Mouse (Mus musculus) cerebellum, adult (tissue): ENCODE data around the gene Filip1l.

Experiments used
- ATAC-seq: cut with Nextera tagmentation; 2 replicates; pipeline ENCODE4 v1.9.2; 2017; ENCODE audit warnings: mild to moderate bottlenecking, moderate library complexity, mixed read lengths; ENCODE audit not compliant: insufficient number of reproducible peaks, low FRiP score, low TSS enrichment

The Filip1l gene

GRCm38 (mm10) chr16:57352751-57353150 is at the start of gene Filip1l:
TSS of gene Filip1l (plus strand) at chr16:57353093.
- ATAC-seq: no peak

- ATAC-seq: no peak
Observed at GRCm38 (mm10) chr16:57303716-57304115, 49.2 kb upstream of the Filip1l start.

GRCm38 (mm10) chr16:57305463-57305862 is 47.4 kb upstream of the Filip1l start:
- no peak for ATAC-seq

GRCm38 (mm10) chr16:57312130-57312529 is 40.8 kb upstream of the Filip1l start:
- ATAC-seq: no peak

- no peak for ATAC-seq
Observed at GRCm38 (mm10) chr16:57313487-57313886, 39.4 kb upstream of the Filip1l start.

GRCm38 (mm10) chr16:57314236-57314635 is 38.7 kb upstream of the Filip1l start:
- ATAC-seq: no peak

GRCm38 (mm10) chr16:57315026-57315425 is 37.9 kb upstream of the Filip1l start:
- no peak for ATAC-seq

- ATAC-seq: no peak
Observed at GRCm38 (mm10) chr16:57317127-57317526, 35.8 kb upstream of the Filip1l start.

- no peak for ATAC-seq
Observed at GRCm38 (mm10) chr16:57317882-57318636, 34.8 kb upstream of the Filip1l start.

GRCm38 (mm10) chr16:57318637-57319125 is 34.2 kb upstream of the Filip1l start:
- no peak for ATAC-seq

- ATAC-seq: peak; percentile 31; the same call in 1 of the 2 replicates
Observed at GRCm38 (mm10) chr16:57319284-57320124, 33.4 kb upstream of the Filip1l start.

GRCm38 (mm10) chr16:57326996-57327395 is 25.9 kb upstream of the Filip1l start:
- ATAC-seq: no peak

GRCm38 (mm10) chr16:57329028-57329427 is 23.9 kb upstream of the Filip1l start:
- ATAC-seq: no peak

GRCm38 (mm10) chr16:57330111-57330510 is 22.8 kb upstream of the Filip1l start:
- ATAC-seq: no peak

- no peak for ATAC-seq
Observed at GRCm38 (mm10) chr16:57332301-57332700, 20.6 kb upstream of the Filip1l start.

- ATAC-seq: no peak
Observed at GRCm38 (mm10) chr16:57336770-57337423, 16.0 kb upstream of the Filip1l start.

- ATAC-seq: no peak
Observed at GRCm38 (mm10) chr16:57339765-57340612, 12.9 kb upstream of the Filip1l start.

GRCm38 (mm10) chr16:57340613-57340898 is 12.3 kb upstream of the Filip1l start:
- no peak for ATAC-seq

GRCm38 (mm10) chr16:57346258-57346657 is 6.6 kb upstream of the Filip1l start:
- ATAC-seq: no peak

- ATAC-seq: peak; percentile 61
Observed at GRCm38 (mm10) chr16:57349039-57349438, 3.9 kb upstream of the Filip1l start.
